Mouse (Mus musculus) CH12.LX (cell line): ENCODE measurements around the gene Clspn. TPM values are rescaled to one million over a fixed set of nuclear protein-coding genes. Genes with fewer than 3 reads are reported as not detected.

Source experiments
- DNase-seq: peaks from one replicate; pipeline ENCODE4 v3.0.0-alpha.2; 2013; ENCODE audit errors: extremely low read depth
- H3K27ac ChIP-seq: 2 replicates; pipeline ENCODE4 v1.5.1; 2012; ENCODE audit warnings: low read depth, mild to moderate bottlenecking, control low read depth, moderate library complexity; ENCODE audit not compliant: insufficient read depth
- H3K27me3 ChIP-seq: replicated peaks from 2 replicates; pipeline ENCODE3; 2012; ENCODE audit warnings: inconsistent platforms
- H3K36me3 ChIP-seq, 2 experiments: replicated peaks in 1 of 2; 2 replicates each; pipeline versions ENCODE3 to v1.6.1; 2012; ENCODE audit warnings: inconsistent platforms in 1 of 2, low read length in 1 of 2, mild to moderate bottlenecking in 1 of 2, mixed read lengths in 1 of 2, moderate library complexity in 1 of 2; ENCODE audit not compliant: control insufficient read depth in 1 of 2, insufficient read depth in 1 of 2
- H3K4me1 ChIP-seq, 2 experiments: 2 replicates each; pipeline ENCODE4 v1.6.1; 2012; ENCODE audit warnings: inconsistent platforms in 1 of 2, moderate library complexity in 1 of 2; ENCODE audit not compliant: insufficient read depth in 2 of 2, control insufficient read depth in 1 of 2
- H3K4me2 ChIP-seq: 2 replicates; pipeline ENCODE4 v1.6.1; 2012; ENCODE audit warnings: low read depth, mild to moderate bottlenecking, control low read depth; ENCODE audit not compliant: poor library complexity, insufficient read depth, severe bottlenecking
- H3K4me3 ChIP-seq, 3 experiments: fragments of 150-350 bp in 1 of 3; sonication (generic) in 1 of 3; replicated peaks in 1 of 3; 2 replicates each; pipeline versions ENCODE3 to v1.5.1; 2011 to 2012; ENCODE audit warnings: low read depth in 2 of 3, low read length in 2 of 3, mild to moderate bottlenecking in 2 of 3, moderate library complexity in 2 of 3, control low read depth in 1 of 3, improper control_type of control experiment in 1 of 3, inconsistent platforms in 1 of 3, mixed read lengths in 1 of 3; ENCODE audit not compliant: poor library complexity in 1 of 3
- H3K79me2 ChIP-seq: replicated peaks from 2 replicates; pipeline ENCODE4 v1.6.1; 2012; ENCODE audit warnings: mild to moderate bottlenecking, moderate library complexity; ENCODE audit not compliant: control insufficient read depth, poor library complexity, insufficient read depth, severe bottlenecking; ENCODE audit errors: extremely low read depth
- H3K9ac ChIP-seq: 2 replicates; pipeline ENCODE4 v1.6.1; 2012; ENCODE audit warnings: low read depth, mild to moderate bottlenecking, control low read depth, moderate library complexity; ENCODE audit not compliant: insufficient read depth
- H3K9me3 ChIP-seq: replicated peaks from 2 replicates; pipeline ENCODE3; 2012; ENCODE audit warnings: low read length, inconsistent platforms, mixed read lengths
- BHLHE40 ChIP-seq: IDR thresholded peaks from 2 replicates; pipeline ENCODE4 v1.6.1; 2011; ENCODE audit warnings: mild to moderate bottlenecking, low read depth, low read length, improper control_type of control experiment
- ELF1 ChIP-seq: IDR thresholded peaks from 2 replicates; pipeline ENCODE4 v1.6.1; 2014; ENCODE audit warnings: low read depth, mild to moderate bottlenecking, inconsistent platforms, low read length, improper control_type of control experiment
- ETS1 ChIP-seq: conservative IDR thresholded peaks from 2 replicates; pipeline ENCODE4 v1.6.1; 2012; ENCODE audit warnings: low read depth, mild to moderate bottlenecking, inconsistent platforms, low read length, improper control_type of control experiment, moderate library complexity
- GABPA ChIP-seq: IDR thresholded peaks from 2 replicates; pipeline ENCODE4 v1.6.1; 2012; ENCODE audit warnings: low read depth, low read length, improper control_type of control experiment, inconsistent platforms; ENCODE audit not compliant: insufficient replicate concordance
- HCFC1 ChIP-seq: IDR thresholded peaks from 2 replicates; pipeline ENCODE4 v1.6.1; 2012; ENCODE audit warnings: low read depth, mild to moderate bottlenecking, inconsistent platforms, low read length, improper control_type of control experiment
- IRF4 ChIP-seq: IDR thresholded peaks from 2 replicates; pipeline ENCODE4 v1.6.1; 2014; ENCODE audit warnings: low read depth, mild to moderate bottlenecking, inconsistent platforms, low read length, improper control_type of control experiment
- JUN ChIP-seq: IDR thresholded peaks from 2 replicates; pipeline ENCODE4 v1.6.1; 2011; ENCODE audit warnings: low read depth, mild to moderate bottlenecking, low read length, improper control_type of control experiment, moderate library complexity; ENCODE audit not compliant: insufficient read depth
- MAFK ChIP-seq: IDR thresholded peaks from 2 replicates; pipeline ENCODE4 v1.6.1; 2011; ENCODE audit warnings: low read length, improper control_type of control experiment; ENCODE audit not compliant: insufficient replicate concordance
- MEF2A ChIP-seq: IDR thresholded peaks from 2 replicates; pipeline ENCODE4 v1.6.1; 2014; ENCODE audit warnings: low read depth, mild to moderate bottlenecking, inconsistent platforms, low read length, improper control_type of control experiment, borderline replicate concordance
- MXI1 ChIP-seq: IDR thresholded peaks from 2 replicates; pipeline ENCODE4 v1.6.1; 2011; ENCODE audit warnings: mild to moderate bottlenecking, low read depth, low read length, improper control_type of control experiment
- MYC ChIP-seq: IDR thresholded peaks from 2 replicates; pipeline ENCODE4 v1.6.1; 2011; ENCODE audit warnings: low read depth, mild to moderate bottlenecking, improper control_type of control experiment, low read length
- NRF1 ChIP-seq: IDR thresholded peaks from 2 replicates; pipeline ENCODE4 v1.6.1; 2014; ENCODE audit warnings: low read depth, mild to moderate bottlenecking, inconsistent platforms, low read length, improper control_type of control experiment, moderate library complexity
- POLR2AphosphoS2 ChIP-seq: IDR thresholded peaks from 2 replicates; pipeline ENCODE4 v1.6.1; 2011; ENCODE audit warnings: low read depth, low read length, improper control_type of control experiment
- RAD21 ChIP-seq: IDR thresholded peaks from 2 replicates; pipeline ENCODE4 v1.6.1; 2011; ENCODE audit warnings: low read depth, mild to moderate bottlenecking, low read length, improper control_type of control experiment, moderate library complexity
- SIN3A ChIP-seq: IDR thresholded peaks from 2 replicates; pipeline ENCODE4 v1.6.1; 2012; ENCODE audit warnings: low read length, improper control_type of control experiment, inconsistent platforms
- SMC3 ChIP-seq: IDR thresholded peaks from 2 replicates; pipeline ENCODE4 v1.6.1; 2011; ENCODE audit warnings: low read depth, low read length, improper control_type of control experiment
- dilution Hi-C: fragments of 300-500 bp; cut with MboI; formaldehyde crosslinking; loops from 2 replicates; pipeline ENCODE4 v1.14.3; 2020; ENCODE audit warnings: low sequenced_read_pairs; ENCODE audit not compliant: extremely low pct_unique_long_range_greater_than_20kb, extremely low pct_ligation_motif_present
- in situ Hi-C: fragments of 300-500 bp; cut with MboI; formaldehyde crosslinking; loops from 3 replicates; pipeline ENCODE4 v1.14.3; 2019; ENCODE audit warnings: low sequenced_read_pairs, low pct_ligation_motif_present, low pct_unique_long_range_greater_than_20kb, mixed read lengths
- polyA plus RNA-seq: library from polyadenylated mRNA; unstranded; fragments of >175 nt; gene quantifications from 2 replicates; pipeline ENCODE4 v1.2.1, GENCODE M21; 2012; ENCODE audit warnings: low read depth; ENCODE audit not compliant: insufficient read length
- total RNA-seq, 2 experiments: library from RNA; depleted of rRNA; stranded (reverse); fragments of 300-350 nt in 1 of 2; fragments of >200 nt in 1 of 2; gene quantifications; 2 replicates each; pipeline ENCODE4 v1.2.3; 2012 to 2014

Gene Clspn
- total and polyA plus RNA-seq, 3 experiments: 25.5 to 90.0 (median 34.9) TPM

DNA sequence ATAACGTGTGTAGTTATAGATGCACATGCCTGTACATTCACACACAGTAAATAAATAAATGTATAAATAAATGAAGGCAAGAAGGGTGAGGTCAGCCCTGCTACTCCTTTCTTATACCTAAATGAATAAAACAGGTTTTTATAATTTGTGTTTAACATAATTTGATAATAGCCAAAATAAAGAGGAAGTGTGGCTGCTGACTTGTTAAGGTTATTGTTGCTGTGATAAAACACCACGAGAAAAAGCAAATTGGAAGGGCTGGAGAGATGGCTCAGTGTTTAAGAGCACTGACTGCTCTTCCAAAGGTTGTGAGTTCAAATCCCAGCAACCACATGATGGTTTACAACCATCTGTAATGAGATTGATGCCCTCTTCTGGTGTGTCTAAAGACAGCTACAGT, 22.3 kb downstream of the Clspn start:
- dilution Hi-C loops (no loop called here), in situ Hi-C loops (no loop called here)
- no peak for DNase-seq
- Histone ChIP-seq H3K27ac (no peak overlapping the region), H3K4me2 (no peak overlapping the region), H3K36me3 (peaks cover 75 to 96% of the 10 kb centered on the region in 2 experiments), H3K27me3 (no peaks in the 10 kb centered on the region), H3K9me3 (peaks cover 7% of the 10 kb centered on the region), H3K79me2 (no peaks in the 10 kb centered on the region), H3K4me3 (no peak overlapping the region), H3K9ac (no peak overlapping the region), H3K4me1 (no peaks in the 10 kb centered on the region)
- TF ChIP-seq MEF2A: no peak
- no peak for TF ChIP-seq POLR2AphosphoS2
- no peak for TF ChIP-seq SIN3A

DNA sequence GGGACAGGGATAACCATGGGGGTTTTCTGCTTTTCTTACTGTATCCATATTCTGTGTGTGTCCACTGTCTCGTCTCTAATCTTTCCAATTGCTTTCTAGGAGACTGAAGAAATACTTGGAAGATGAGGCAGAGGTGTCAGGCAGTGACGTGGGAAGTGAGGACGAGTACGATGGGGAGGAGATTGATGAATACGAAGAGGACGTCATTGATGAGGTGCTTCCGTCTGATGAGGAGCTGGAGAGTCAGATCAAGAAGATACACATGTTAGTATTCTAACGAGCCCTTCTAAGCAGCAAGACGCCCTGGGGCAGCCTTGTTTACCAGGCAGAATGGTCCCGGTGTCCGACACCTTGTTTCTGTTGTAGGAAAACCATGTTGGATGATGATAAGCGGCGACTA, 29.0 kb downstream of the Clspn start:
- TF ChIP-seq SIN3A: no peak
- TF ChIP-seq MXI1: no peak
- no peak for TF ChIP-seq SMC3
- TF ChIP-seq RAD21: no peak
- no peak for TF ChIP-seq MAFK
- no peak for TF ChIP-seq GABPA
- TF ChIP-seq BHLHE40: no peak
- TF ChIP-seq HCFC1: no peak
- TF ChIP-seq ELF1: no peak
- TF ChIP-seq POLR2AphosphoS2: no peak
- no peak for TF ChIP-seq NRF1
- no peak for TF ChIP-seq MYC
- TF ChIP-seq IRF4: no peak
- TF ChIP-seq JUN: no peak
- TF ChIP-seq ETS1: no peak
- no peak for DNase-seq
- no peak overlapping the region for H3K27ac ChIP-seq
- no peak overlapping the region for H3K4me2 ChIP-seq
- peaks cover 59 to 78% of the 10 kb centered on the region in 2 experiments for H3K36me3 ChIP-seq
- H3K79me2 ChIP-seq: no peaks in the 10 kb centered on the region
- in situ Hi-C loops (no loop called here), dilution Hi-C loops (no loop called here)
- no peak overlapping the region for H3K4me3 ChIP-seq
- no peaks in the 10 kb centered on the region for H3K4me1 ChIP-seq
- H3K9ac ChIP-seq: no peak overlapping the region
- H3K9me3 ChIP-seq: no peaks in the 10 kb centered on the region
- no peaks in the 10 kb centered on the region for H3K27me3 ChIP-seq
